In genomic region chr2:75590175-75590574, GRCm38 (mm10) we compare ENCODE assay signal across 8 mouse cellular contexts.
DNase-seq lines count a peak whose midpoint lies in the region; ATAC-seq and TF ChIP-seq lines count a peak whose summit lies in the region.

No protein-coding gene starts in this region.

- no peak overlapping the region for H3K9ac ChIP-seq in embryonic facial prominence, embryonic 12.5 days
- no peak overlapping the region for H3K9ac ChIP-seq in heart, adult 2 months (ENCODE audit: low read depth, low read length)
- H3K9ac ChIP-seq in limb, embryonic 12.5 days (replicated peaks): no peak overlapping the region
- H3K9ac ChIP-seq in midbrain, embryonic 14.5 days (replicated peaks; ENCODE audit: low read length): no peak overlapping the region

- H3K9me3 ChIP-seq in embryonic facial prominence, embryonic 12.5 days: no peaks in the 10 kb centered on the region
- H3K9me3 ChIP-seq in limb, embryonic 12.5 days: no peaks in the 10 kb centered on the region
- H3K9me3 ChIP-seq in midbrain, embryonic 14.5 days (ENCODE audit: control insufficient read depth, low read length): no peaks in the 10 kb centered on the region

- H3K79me2 ChIP-seq in heart, adult 2 months (replicated peaks; ENCODE audit: control insufficient read depth, insufficient read depth, low read length): no peaks in the 10 kb centered on the region

- peak; percentile 97 for TF ChIP-seq CTCF in heart, adult 2 months (IDR thresholded peaks at IDR 0.05)
- TF ChIP-seq CTCF in kidney, adult 2 months (conservative IDR thresholded peaks at IDR 0.05; ENCODE audit: insufficient read depth, insufficient read length, low read depth, low read length): peak; percentile 97
- peak; percentile 90 for TF ChIP-seq CTCF in small intestine, adult 2 months (IDR thresholded peaks at IDR 0.05; ENCODE audit: extremely low read depth, insufficient read length, insufficient replicate concordance, low read depth, low read length)

- no peak overlapping the region for H3K4me3 ChIP-seq in embryonic facial prominence, embryonic 12.5 days
- peak overlapping the region; percentile 13; the same call in 1 of the 2 replicates for H3K4me3 ChIP-seq in heart, adult 2 months
- H3K4me3 ChIP-seq in kidney, adult 2 months (ENCODE audit: insufficient read depth, low read depth, low read length): no peak overlapping the region
- H3K4me3 ChIP-seq in limb, embryonic 12.5 days (replicated peaks): no peak overlapping the region
- 0 out of 2 replicates have a peak overlapping the region, but pooled peaks have one; percentile 15 for H3K4me3 ChIP-seq in midbrain, embryonic 14.5 days (replicated peaks; ENCODE audit: low read depth, low read length)
- no peak overlapping the region for H3K4me3 ChIP-seq in small intestine, adult 2 months (ENCODE audit: low read depth, low read length)

- H3K4me2 ChIP-seq in embryonic facial prominence, embryonic 12.5 days (replicated peaks): peak overlapping the region; percentile 37; the same call in 1 of the 2 replicates
- peak overlapping the region; percentile 40; the same call in 1 of the 2 replicates for H3K4me2 ChIP-seq in limb, embryonic 12.5 days
- peak overlapping the region; percentile 48 for H3K4me2 ChIP-seq in midbrain, embryonic 14.5 days (ENCODE audit: low read length)

- intact Hi-C loops in heart, adult 2 months (cut with DNase I): no loop called here

- H3K27me3 ChIP-seq in embryonic facial prominence, embryonic 12.5 days: peaks cover 18% of the 10 kb centered on the region; the same call in 1 of the 2 replicates
- H3K27me3 ChIP-seq in heart, adult 2 months (ENCODE audit: control insufficient read depth, insufficient read depth, low read length): no peaks in the 10 kb centered on the region
- no peaks in the 10 kb centered on the region for H3K27me3 ChIP-seq in kidney, adult 2 months (replicated peaks; ENCODE audit: control insufficient read depth, insufficient read depth, low read length)
- peaks cover 40% of the 10 kb centered on the region for H3K27me3 ChIP-seq in limb, embryonic 12.5 days
- H3K27me3 ChIP-seq in midbrain, embryonic 14.5 days (ENCODE audit: control insufficient read depth, insufficient read depth, low read length): no peaks in the 10 kb centered on the region; the same call in none of the 2 replicates
- H3K27me3 ChIP-seq in small intestine, adult 2 months (ENCODE audit: control insufficient read depth, insufficient read depth, low read length): peaks cover 29% of the 10 kb centered on the region

- WGBS in embryonic facial prominence, embryonic 12.5 days: 3% methylated on average over 10 of the region's 10 CpGs
- 6% methylated on average over 10 of the region's 10 CpGs for WGBS in heart, adult 2 months
- WGBS in kidney, adult 2 months: 11% methylated on average over 10 of the region's 10 CpGs
- 6% methylated on average over 10 of the region's 10 CpGs for WGBS in limb, embryonic 12.5 days
- 6% methylated on average over 10 of the region's 10 CpGs for WGBS in midbrain, embryonic 14.5 days
- WGBS in small intestine, adult 2 months: 5% methylated on average over 10 of the region's 10 CpGs

- 0 out of 2 replicates have a peak, but pooled peaks have one; percentile 27 for TF ChIP-seq EP300 in heart, adult 2 months (IDR thresholded peaks at IDR 0.05; ENCODE audit: insufficient read depth, low read depth, low read length)

- TF ChIP-seq POLR2A in heart, adult 2 months (IDR thresholded peaks at IDR 0.05; ENCODE audit: insufficient read depth, low read depth, low read length): no peak
- no peak for TF ChIP-seq POLR2A in kidney, adult 2 months (IDR thresholded peaks at IDR 0.05; ENCODE audit: low read depth, low read length)
- no peak for TF ChIP-seq POLR2A in small intestine, adult 2 months (IDR thresholded peaks at IDR 0.05; ENCODE audit: low read depth, low read length)

- no peak for ATAC-seq in embryonic facial prominence, embryonic 12.5 days (ENCODE audit: insufficient number of reproducible peaks, insufficient read depth, low FRiP score, low TSS enrichment)
- ATAC-seq in limb, embryonic 12.5 days (ENCODE audit: insufficient number of reproducible peaks, insufficient read depth, low FRiP score, low TSS enrichment, low read depth): 0 out of 2 replicates have a peak, but pooled peaks have one; percentile 20
- ATAC-seq in midbrain, embryonic 14.5 days (ENCODE audit: low FRiP score, low TSS enrichment): no peak; the same call in 1 of the 2 replicates

- peak; percentile 90 for DNase-seq in 3T3-L1 (ENCODE audit: low read depth, low spot score)
- peak; percentile 92 for DNase-seq in adrenal gland, postnatal 25 days
- DNase-seq in heart, adult 2 months: peak; percentile 83 to 89
- peak; percentile 92 for DNase-seq in kidney, adult 2 months
- DNase-seq in midbrain, embryonic 14.5 days: peak; percentile 91

- H3K27ac ChIP-seq in embryonic facial prominence, embryonic 12.5 days: no peak overlapping the region
- H3K27ac ChIP-seq in heart, adult 2 months: no peak overlapping the region
- H3K27ac ChIP-seq in kidney, adult 2 months (ENCODE audit: insufficient read depth, low read depth, low read length): no peak overlapping the region
- H3K27ac ChIP-seq in limb, embryonic 12.5 days: no peak overlapping the region
- no peak overlapping the region for H3K27ac ChIP-seq in midbrain, embryonic 14.5 days (replicated peaks; ENCODE audit: low read depth, low read length)
- H3K27ac ChIP-seq in small intestine, adult 2 months (ENCODE audit: insufficient read depth, low read depth, low read length): no peak overlapping the region

- H3K4me1 ChIP-seq in embryonic facial prominence, embryonic 12.5 days: peaks cover 4% of the 10 kb centered on the region; the same call in 1 of the 2 replicates
- peaks cover 1% of the 10 kb centered on the region for H3K4me1 ChIP-seq in heart, adult 2 months (ENCODE audit: control insufficient read depth, insufficient read depth, low read length)
- no peaks in the 10 kb centered on the region; the same call in 1 of the 2 replicates for H3K4me1 ChIP-seq in kidney, adult 2 months (ENCODE audit: control insufficient read depth, insufficient read depth, low read length)
- peaks cover 20% of the 10 kb centered on the region for H3K4me1 ChIP-seq in limb, embryonic 12.5 days (replicated peaks)
- H3K4me1 ChIP-seq in midbrain, embryonic 14.5 days (ENCODE audit: control insufficient read depth, insufficient read depth, low read length): peaks cover 8% of the 10 kb centered on the region; the same call in 1 of the 2 replicates
- H3K4me1 ChIP-seq in small intestine, adult 2 months (ENCODE audit: control insufficient read depth, insufficient read depth, insufficient read length, low read length): no peaks in the 10 kb centered on the region

- no peaks in the 10 kb centered on the region for H3K36me3 ChIP-seq in embryonic facial prominence, embryonic 12.5 days
- no peaks in the 10 kb centered on the region for H3K36me3 ChIP-seq in heart, adult 2 months (ENCODE audit: control insufficient read depth, insufficient read depth, low read length)
- no peaks in the 10 kb centered on the region; the same call in 1 of the 2 replicates for H3K36me3 ChIP-seq in kidney, adult 2 months (ENCODE audit: control insufficient read depth, insufficient read depth, low read length)
- no peaks in the 10 kb centered on the region for H3K36me3 ChIP-seq in limb, embryonic 12.5 days
- H3K36me3 ChIP-seq in midbrain, embryonic 14.5 days (ENCODE audit: control insufficient read depth, insufficient read depth, low read length): no peaks in the 10 kb centered on the region
- no peaks in the 10 kb centered on the region for H3K36me3 ChIP-seq in small intestine, adult 2 months (ENCODE audit: control insufficient read depth, insufficient read depth, low read length)

Comparison
In these comparisons a context has a peak if more than half of its experiments do, and no peak if none do; other contexts are left out.
1. H3K4me3 ChIP-seq: peak in heart, adult 2 months (single experiment) and midbrain, embryonic 14.5 days (single experiment); none in embryonic facial prominence, embryonic 12.5 days (single experiment), kidney, adult 2 months (single experiment), limb, embryonic 12.5 days (single experiment) and small intestine, adult 2 months (single experiment).
2. Peak in every context shown above with its lines, with median percentiles within 50 percentile points of each other: DNase-seq, H3K4me2 ChIP-seq and CTCF ChIP-seq.